Mouse (Mus musculus): ENCODE measurements at regions not wholly inside any gene's neighbourhood (a gene's known extent, or its start where the extent isn't known, plus 50 kb on each side); places are given as distances from the start of the nearest gene placed in this dataset.

DNA sequence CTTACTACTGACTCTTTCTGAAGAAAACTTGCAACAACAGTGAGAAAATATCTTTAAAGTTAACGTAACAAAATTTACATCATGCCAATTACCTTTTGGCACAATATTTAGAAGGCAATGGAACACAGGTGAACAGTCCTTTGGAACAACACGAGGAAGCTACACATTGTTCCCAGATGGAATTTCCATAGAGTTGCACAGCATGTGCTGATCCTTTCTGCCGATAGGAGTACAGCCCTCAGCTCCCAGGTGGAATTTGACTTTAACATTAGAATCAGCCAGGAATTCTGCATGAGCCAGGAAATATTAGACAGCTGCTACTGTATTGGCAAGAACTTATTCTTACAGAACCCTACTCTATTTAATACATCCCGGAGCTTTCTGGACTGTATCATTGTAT, 948.3 kb downstream of the 1190002N15Rik start:
- DNase-seq: no peak

- no peak for DNase-seq
Measured at GRCm38 (mm10) chr9:93587964-93588363, 949.9 kb downstream of the 1190002N15Rik start.

DNA sequence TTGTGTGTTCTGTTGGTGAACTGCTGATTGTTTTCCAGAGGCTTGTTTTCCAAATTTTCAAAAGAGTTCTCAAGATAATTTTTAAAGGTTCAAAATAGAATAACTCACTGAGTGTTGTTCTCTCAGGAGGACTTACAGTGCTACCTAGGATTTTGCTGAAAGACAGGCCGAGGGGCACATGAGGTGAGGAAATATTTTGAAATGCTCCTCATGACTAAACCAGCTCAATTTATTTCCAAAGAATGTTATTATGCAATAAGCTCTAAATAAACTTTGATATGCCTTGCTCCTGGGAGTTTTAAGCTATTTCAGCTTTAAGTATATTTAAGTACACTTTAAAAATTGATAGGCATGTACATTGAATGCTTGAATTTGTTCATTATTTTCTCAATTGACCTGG, 951.0 kb downstream of the 1190002N15Rik start:
- DNase-seq: peak in 1 of 2 experiments; percentile 5

- DNase-seq: no peak
Measured at GRCm38 (mm10) chr9:93584591-93584990, 953.3 kb downstream of the 1190002N15Rik start.

All from lung, adult 18-20 months (tissue).